Comparison of ENCODE assay signal across 19 mouse cellular contexts in genomic region chr15:97460360-97460719, GRCm38 (mm10).
"Had no signal": no experiment of that assay in that cellular context is flagged by ENCODE, and none has a peak within 500 bp of the region (broad histone marks: within the 10 kb centered on the region; RNA-seq: fewer than 3 reads in every experiment).

No protein-coding gene starts in this region.

- DNase-seq: kidney, adult 18-20 months; kidney, adult 9 months; kidney, postnatal 14 days; kidney, postnatal 4 days; left cerebral cortex, postnatal 4 days; liver, postnatal 0 days; lung, embryonic 14.5 days; lung, postnatal 10 days; lung, postnatal 4 days; midbrain, embryonic 14.5 days; right cerebral cortex, adult 18-20 months; right cerebral cortex, postnatal 14 days; right cerebral cortex, postnatal 4 days; thymus, postnatal 4 days had no signal

- H3K9ac ChIP-seq: limb, embryonic 12.5 days; limb, embryonic 15.5 days; liver, embryonic 14.5 days; liver, postnatal 0 days; lung, embryonic 14.5 days; neural tube, embryonic 12.5 days; neural tube, embryonic 15.5 days had no signal

- H3K36me3 ChIP-seq: limb, embryonic 12.5 days; limb, embryonic 15.5 days; neural tube, embryonic 12.5 days; neural tube, embryonic 15.5 days had no signal

- H3K27me3 ChIP-seq: limb, embryonic 15.5 days; neural tube, embryonic 12.5 days; neural tube, embryonic 15.5 days had no signal

- H3K27ac ChIP-seq: limb, embryonic 12.5 days; limb, embryonic 15.5 days; liver, embryonic 14.5 days; neural tube, embryonic 12.5 days; neural tube, embryonic 15.5 days had no signal

- H3K4me3 ChIP-seq: limb, embryonic 12.5 days; limb, embryonic 15.5 days; neural tube, embryonic 12.5 days; neural tube, embryonic 15.5 days had no signal

- H3K9me3 ChIP-seq: limb, embryonic 12.5 days; limb, embryonic 15.5 days; neural tube, embryonic 12.5 days; neural tube, embryonic 15.5 days had no signal
